Mouse (Mus musculus) bone marrow macrophage, adult 2 months (primary cell): ENCODE measurements around the gene Psmc3ip.

ENCODE experiments used
- CTCF ChIP-seq: IDR thresholded peaks from 2 replicates; pipeline ENCODE4 v1.5.1; 2012; ENCODE audit warnings: low read depth, mild to moderate bottlenecking, low read length, moderate library complexity
- POLR2A ChIP-seq: IDR thresholded peaks from 2 replicates; pipeline ENCODE4 v1.6.1; 2012; ENCODE audit warnings: mild to moderate bottlenecking, low read depth, low read length, borderline replicate concordance

DNA sequence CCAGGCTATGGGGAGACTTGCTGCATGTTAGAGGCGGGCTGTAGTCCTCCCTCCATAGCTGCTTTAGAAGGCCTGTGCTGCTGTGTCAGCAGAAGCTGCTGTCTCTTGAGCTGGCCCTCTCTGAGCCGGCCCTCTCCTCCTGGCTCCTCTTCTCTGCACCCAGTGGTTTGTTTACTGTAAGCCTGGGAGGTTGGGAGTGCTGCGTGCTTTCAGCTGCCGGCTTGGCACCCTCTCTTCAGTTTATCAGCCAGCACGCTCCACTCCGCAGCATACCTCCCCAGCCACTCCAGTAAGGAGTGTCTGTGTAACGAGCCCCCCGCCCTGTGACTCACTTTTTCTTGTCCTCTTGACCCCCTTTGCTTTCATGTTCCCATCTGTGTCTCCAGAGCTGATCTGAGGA, 38.4 kb downstream of the Psmc3ip start:
- TF ChIP-seq CTCF = no peak
- TF ChIP-seq POLR2A = no peak
